Mouse (Mus musculus): ENCODE measurements around the gene Cdc14b. TPM values are rescaled to one million over a fixed set of nuclear protein-coding genes. Genes with fewer than 3 reads are reported as not detected.

The Cdc14b gene
- polyA plus RNA-seq, 1 experiment from 2014 or later, result 1.7 TPM

- H3K27me3 ChIP-seq (replicated peaks; ENCODE audit: control insufficient read depth, insufficient read depth, low read length), result no peaks in the 10 kb centered on the region
- no peak overlapping the region for H3K4me2 ChIP-seq (ENCODE audit: low read length)
- peaks cover 4% of the 10 kb centered on the region; the same call in 1 of the 2 replicates for H3K9me3 ChIP-seq (ENCODE audit: control insufficient read depth, low read length)
- no peaks in the 10 kb centered on the region for H3K36me3 ChIP-seq (ENCODE audit: control insufficient read depth, insufficient read depth)
- WGBS, result 64% methylated on average over 4 of the region's 4 CpGs
- H3K4me1 ChIP-seq (replicated peaks; ENCODE audit: control insufficient read depth, insufficient read depth, low read length), result no peaks in the 10 kb centered on the region
- no peak overlapping the region for H3K4me3 ChIP-seq (replicated peaks; ENCODE audit: low read length)
- H3K9ac ChIP-seq (replicated peaks; ENCODE audit: low read depth, low read length), result no peak overlapping the region
- no peak for ATAC-seq
- H3K27ac ChIP-seq (ENCODE audit: low read length), result no peak overlapping the region
Observed at GRCm38 (mm10) chr13:64286321-64286720, 11.2 kb upstream of the Cdc14b start.

GRCm38 (mm10) chr13:64284676-64285075 is 9.6 kb upstream of the Cdc14b start:
- Histone ChIP-seq H3K36me3 (ENCODE audit: control insufficient read depth, insufficient read depth) (no peaks in the 10 kb centered on the region), H3K27me3 (replicated peaks; ENCODE audit: control insufficient read depth, insufficient read depth, low read length) (no peaks in the 10 kb centered on the region), H3K4me3 (replicated peaks; ENCODE audit: low read length) (no peak overlapping the region), H3K9ac (replicated peaks; ENCODE audit: low read depth, low read length) (no peak overlapping the region), H3K9me3 (ENCODE audit: control insufficient read depth, low read length) (peaks cover 4% of the 10 kb centered on the region; the same call in 1 of the 2 replicates), H3K4me1 (replicated peaks; ENCODE audit: control insufficient read depth, insufficient read depth, low read length) (no peaks in the 10 kb centered on the region), H3K4me2 (ENCODE audit: low read length) (no peak overlapping the region), H3K27ac (ENCODE audit: low read length) (no peak overlapping the region)
- WGBS, result 97% methylated on average over 2 of the region's 2 CpGs
- ATAC-seq, result no peak

GRCm38 (mm10) chr13:64280940-64281339 is 5.8 kb upstream of the Cdc14b start:
- H3K4me2 ChIP-seq (ENCODE audit: low read length), result no peak overlapping the region
- peaks cover 4% of the 10 kb centered on the region; the same call in 1 of the 2 replicates for H3K9me3 ChIP-seq (ENCODE audit: control insufficient read depth, low read length)
- H3K27ac ChIP-seq (ENCODE audit: low read length), result no peak overlapping the region
- no peaks in the 10 kb centered on the region for H3K27me3 ChIP-seq (replicated peaks; ENCODE audit: control insufficient read depth, insufficient read depth, low read length)
- no peaks in the 10 kb centered on the region for H3K36me3 ChIP-seq (ENCODE audit: control insufficient read depth, insufficient read depth)
- no peak overlapping the region for H3K4me3 ChIP-seq (replicated peaks; ENCODE audit: low read length)
- no peaks in the 10 kb centered on the region for H3K4me1 ChIP-seq (replicated peaks; ENCODE audit: control insufficient read depth, insufficient read depth, low read length)
- no peak overlapping the region for H3K9ac ChIP-seq (replicated peaks; ENCODE audit: low read depth, low read length)
- no peak for ATAC-seq
- WGBS, result 91% methylated on average over 5 of the region's 5 CpGs

- peaks cover 16% of the 10 kb centered on the region for H3K4me1 ChIP-seq (replicated peaks; ENCODE audit: control insufficient read depth, insufficient read depth, low read length)
- H3K4me3 ChIP-seq (replicated peaks; ENCODE audit: low read length), result peak overlapping the region; percentile 68
- H3K27me3 ChIP-seq (replicated peaks; ENCODE audit: control insufficient read depth, insufficient read depth, low read length), result peaks cover 14% of the 10 kb centered on the region
- no peak for ATAC-seq
- no peak overlapping the region for H3K9ac ChIP-seq (replicated peaks; ENCODE audit: low read depth, low read length)
- no peaks in the 10 kb centered on the region for H3K9me3 ChIP-seq (ENCODE audit: control insufficient read depth, low read length)
- H3K4me2 ChIP-seq (ENCODE audit: low read length), result peak overlapping the region; percentile 100
- H3K27ac ChIP-seq (ENCODE audit: low read length), result no peak overlapping the region
- H3K36me3 ChIP-seq (ENCODE audit: control insufficient read depth, insufficient read depth), result no peaks in the 10 kb centered on the region
- WGBS, result 14% methylated on average over 9 of the region's 9 CpGs
Observed at GRCm38 (mm10) chr13:64275754-64276127, 651 bp upstream of the Cdc14b start.

GRCm38 (mm10) chr13:64273891-64274844 is 922 bp downstream of the Cdc14b start:
- H3K4me1 ChIP-seq (replicated peaks; ENCODE audit: control insufficient read depth, insufficient read depth, low read length), result peaks cover 16% of the 10 kb centered on the region
- under 1% methylated on average over 88 of the region's 95 CpGs for WGBS
- peak overlapping the region; percentile 100 for H3K4me2 ChIP-seq (ENCODE audit: low read length)
- H3K9me3 ChIP-seq (ENCODE audit: control insufficient read depth, low read length), result no peaks in the 10 kb centered on the region
- H3K4me3 ChIP-seq (replicated peaks; ENCODE audit: low read length), result peak overlapping the region; percentile 68
- no peaks in the 10 kb centered on the region for H3K36me3 ChIP-seq (ENCODE audit: control insufficient read depth, insufficient read depth)
- H3K9ac ChIP-seq (replicated peaks; ENCODE audit: low read depth, low read length), result peak overlapping the region; percentile 66
- peak; percentile 71 for ATAC-seq
- no peak overlapping the region for H3K27ac ChIP-seq (ENCODE audit: low read length)
- peaks cover 14% of the 10 kb centered on the region for H3K27me3 ChIP-seq (replicated peaks; ENCODE audit: control insufficient read depth, insufficient read depth, low read length)

GRCm38 (mm10) chr13:64273352-64273751 is 1.7 kb downstream of the Cdc14b start:
- WGBS, result 54% methylated on average over 8 of the region's 8 CpGs

GRCm38 (mm10) chr13:64268384-64268783 is 6.7 kb downstream of the Cdc14b start:
- Histone ChIP-seq H3K4me2 (ENCODE audit: low read length) (no peak overlapping the region), H3K4me1 (replicated peaks; ENCODE audit: control insufficient read depth, insufficient read depth, low read length) (no peaks in the 10 kb centered on the region), H3K27me3 (replicated peaks; ENCODE audit: control insufficient read depth, insufficient read depth, low read length) (peaks cover 3% of the 10 kb centered on the region), H3K27ac (ENCODE audit: low read length) (no peak overlapping the region), H3K9ac (replicated peaks; ENCODE audit: low read depth, low read length) (no peak overlapping the region), H3K4me3 (replicated peaks; ENCODE audit: low read length) (no peak overlapping the region), H3K9me3 (ENCODE audit: control insufficient read depth, low read length) (no peaks in the 10 kb centered on the region), H3K36me3 (ENCODE audit: control insufficient read depth, insufficient read depth) (no peaks in the 10 kb centered on the region)
- ATAC-seq, result no peak
- WGBS, result 88% methylated on average over 4 of the region's 4 CpGs

More at GRCm38 (mm10) chr13:64273352-64273751, 1.7 kb downstream of the Cdc14b start:
- Histone ChIP-seq H3K4me3 (replicated peaks; ENCODE audit: low read length) (no peak overlapping the region), H3K36me3 (ENCODE audit: control insufficient read depth, insufficient read depth) (no peaks in the 10 kb centered on the region), H3K9ac (replicated peaks; ENCODE audit: low read depth, low read length) (no peak overlapping the region), H3K27me3 (replicated peaks; ENCODE audit: control insufficient read depth, insufficient read depth, low read length) (peaks cover 14% of the 10 kb centered on the region), H3K27ac (ENCODE audit: low read length) (no peak overlapping the region), H3K4me2 (ENCODE audit: low read length) (peak overlapping the region; percentile 100), H3K9me3 (ENCODE audit: control insufficient read depth, low read length) (no peaks in the 10 kb centered on the region), H3K4me1 (replicated peaks; ENCODE audit: control insufficient read depth, insufficient read depth, low read length) (peaks cover 16% of the 10 kb centered on the region)
- ATAC-seq, result no peak

GRCm38 (mm10) chr13:64267151-64267550 is 7.9 kb downstream of the Cdc14b start:
- Histone ChIP-seq H3K9ac (replicated peaks; ENCODE audit: low read depth, low read length) (no peak overlapping the region), H3K27ac (ENCODE audit: low read length) (no peak overlapping the region), H3K9me3 (ENCODE audit: control insufficient read depth, low read length) (no peaks in the 10 kb centered on the region), H3K4me3 (replicated peaks; ENCODE audit: low read length) (no peak overlapping the region), H3K27me3 (replicated peaks; ENCODE audit: control insufficient read depth, insufficient read depth, low read length) (no peaks in the 10 kb centered on the region), H3K4me1 (replicated peaks; ENCODE audit: control insufficient read depth, insufficient read depth, low read length) (no peaks in the 10 kb centered on the region), H3K4me2 (ENCODE audit: low read length) (no peak overlapping the region), H3K36me3 (ENCODE audit: control insufficient read depth, insufficient read depth) (no peaks in the 10 kb centered on the region)
- no peak for ATAC-seq
- WGBS, result 31% methylated on average over 9 of the region's 9 CpGs

GRCm38 (mm10) chr13:64264586-64264985 is 10.5 kb downstream of the Cdc14b start:
- WGBS, result 96% methylated on average over 6 of the region's 6 CpGs
- Histone ChIP-seq H3K9me3 (ENCODE audit: control insufficient read depth, low read length) (no peaks in the 10 kb centered on the region), H3K27me3 (replicated peaks; ENCODE audit: control insufficient read depth, insufficient read depth, low read length) (no peaks in the 10 kb centered on the region), H3K4me1 (replicated peaks; ENCODE audit: control insufficient read depth, insufficient read depth, low read length) (no peaks in the 10 kb centered on the region), H3K36me3 (ENCODE audit: control insufficient read depth, insufficient read depth) (no peaks in the 10 kb centered on the region), H3K4me2 (ENCODE audit: low read length) (no peak overlapping the region), H3K27ac (ENCODE audit: low read length) (no peak overlapping the region), H3K4me3 (replicated peaks; ENCODE audit: low read length) (no peak overlapping the region), H3K9ac (replicated peaks; ENCODE audit: low read depth, low read length) (no peak overlapping the region)
- ATAC-seq, result no peak

All from forebrain, embryonic 16.5 days (tissue).